Mouse (Mus musculus): ENCODE measurements at regions not wholly inside any gene's neighbourhood (a gene's known extent, or its start where the extent isn't known, plus 50 kb on each side); places are given as distances from the start of the nearest gene placed in this dataset.

DNA sequence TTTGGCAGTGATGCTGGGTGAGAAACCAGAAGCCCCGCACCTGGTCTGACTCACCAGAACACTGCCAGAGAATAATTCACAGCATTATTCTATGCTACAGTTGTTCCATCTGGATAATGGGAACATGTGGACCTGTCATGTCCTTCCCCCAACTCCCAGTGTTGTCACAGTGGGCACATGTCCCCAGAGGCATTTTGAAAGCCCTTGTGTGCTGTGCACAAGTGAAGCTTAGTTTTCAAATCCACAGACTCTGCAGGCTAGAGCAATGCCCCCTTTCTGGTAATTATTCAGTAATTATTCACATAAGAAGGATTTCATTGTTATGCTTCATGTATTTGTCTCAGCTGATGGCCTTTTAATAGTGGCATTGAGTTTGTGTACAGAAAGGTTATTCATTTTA lies 146.7 kb downstream of the Slc4a3 start:
- DNase-seq (ENCODE audit: low spot score) = no peak

DNA sequence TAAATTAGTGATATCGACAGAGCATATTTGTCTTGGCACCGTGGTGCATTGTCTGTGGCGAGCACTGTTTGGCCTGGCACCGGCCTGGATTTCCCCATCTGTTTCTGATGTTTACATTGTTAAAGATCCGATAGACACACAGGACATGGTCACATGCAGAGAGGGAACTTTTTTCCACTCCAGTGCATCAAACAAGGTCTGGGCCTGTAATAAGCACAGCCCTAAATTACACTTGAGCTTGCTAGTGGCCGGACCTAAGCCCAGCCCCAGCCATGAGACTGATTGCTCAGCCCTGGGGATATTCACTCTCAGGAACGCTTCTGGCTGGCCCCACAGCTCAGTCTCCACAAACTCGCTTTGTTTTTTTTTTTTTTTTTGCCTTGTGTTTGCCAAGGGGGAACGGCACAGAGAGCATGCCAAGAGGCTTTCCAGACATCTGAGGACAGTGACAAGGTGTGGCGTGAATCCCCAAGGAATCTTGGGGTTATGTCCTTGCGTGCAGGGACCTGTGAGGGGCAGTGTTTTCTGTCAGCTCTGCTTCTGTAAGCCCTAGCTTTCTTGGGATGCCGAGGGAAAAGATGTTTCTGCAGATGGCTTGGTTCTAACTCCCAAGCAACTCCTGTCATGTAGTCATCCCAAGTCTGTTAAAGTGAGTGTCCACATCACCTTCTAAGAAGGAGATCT lies 147.3 kb downstream of the Slc4a3 start:
- DNase-seq (ENCODE audit: low spot score) = no peak

DNA sequence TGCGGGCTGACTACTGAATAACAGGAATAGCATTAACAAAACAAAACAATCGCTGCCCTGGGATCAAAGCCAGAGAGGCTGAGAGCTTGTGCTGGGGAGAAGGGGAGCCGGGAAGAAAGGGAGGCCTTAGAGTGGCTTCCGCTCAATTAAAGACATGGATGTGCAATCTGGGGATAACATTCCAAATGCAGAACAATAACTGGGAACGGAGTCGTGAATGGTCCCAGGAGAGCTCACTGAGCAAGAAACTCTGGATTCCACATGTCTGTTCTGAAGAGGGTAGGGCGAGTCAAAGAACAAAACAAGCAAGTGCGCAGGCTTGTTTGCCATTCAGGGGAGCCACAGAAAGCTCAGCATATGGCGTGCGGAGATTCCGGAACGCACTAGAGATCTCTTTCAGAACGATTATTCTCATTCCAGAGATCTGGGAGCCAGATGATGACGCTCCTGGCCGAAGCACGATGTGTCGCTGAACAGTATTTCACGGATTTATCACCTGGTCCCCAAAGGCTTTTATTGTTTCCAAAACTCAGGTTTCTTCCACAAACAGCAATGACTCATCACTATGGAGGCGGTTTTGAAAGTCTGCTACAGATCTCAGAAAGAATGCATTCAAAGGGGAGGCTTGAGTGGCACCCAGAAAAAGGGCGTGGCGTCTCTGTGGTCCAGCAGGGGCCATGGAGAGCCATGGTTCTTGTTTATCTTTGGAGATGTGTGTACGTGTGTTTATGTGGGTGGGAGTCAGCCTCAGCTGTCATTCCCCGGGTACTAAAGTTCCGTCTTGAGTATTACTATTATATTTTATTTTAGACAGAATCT lies 159.0 kb downstream of the Slc4a3 start:
- no peak for DNase-seq (ENCODE audit: low spot score)

DNA sequence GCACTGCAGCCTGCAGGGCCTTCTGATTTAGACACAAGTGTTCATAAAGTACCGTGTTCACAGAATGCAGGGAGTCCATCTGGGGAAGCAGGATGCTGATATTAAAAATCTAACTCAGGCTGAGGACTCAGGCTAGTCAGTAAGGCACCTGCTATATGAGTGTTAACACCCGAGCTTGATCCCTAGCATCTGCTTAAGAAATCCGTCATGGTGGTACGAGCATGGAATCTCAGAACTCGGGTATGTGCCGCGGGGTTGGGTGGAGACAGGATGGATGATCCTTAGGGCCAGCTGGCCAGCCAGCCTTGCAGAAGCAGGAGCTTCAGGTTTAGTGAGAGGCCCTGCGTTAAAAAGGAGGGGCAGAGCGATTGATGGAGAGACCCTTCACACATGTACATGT lies 160.1 kb downstream of the Slc4a3 start:
- no peak for DNase-seq (ENCODE audit: low spot score)

DNA sequence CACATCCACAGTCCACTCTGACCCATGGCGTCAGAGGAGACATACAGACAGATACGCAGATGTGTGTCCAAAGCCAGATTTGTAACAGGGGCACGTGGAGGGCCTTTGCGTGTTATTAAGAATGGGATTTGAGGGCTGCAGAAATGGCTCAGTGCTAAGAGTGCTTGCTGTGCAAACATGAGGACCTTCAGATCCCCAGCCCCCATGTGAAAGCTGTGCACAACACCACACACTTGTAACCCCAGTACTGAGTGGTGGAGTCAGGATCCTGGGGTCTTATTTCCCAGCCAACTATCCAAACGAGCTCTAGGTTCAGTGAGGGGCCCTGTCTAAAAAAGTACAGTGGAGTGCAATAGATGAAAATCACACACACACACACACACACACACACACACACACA lies 177.4 kb downstream of the Slc4a3 start:
- no peak for DNase-seq (ENCODE audit: low spot score)

DNA sequence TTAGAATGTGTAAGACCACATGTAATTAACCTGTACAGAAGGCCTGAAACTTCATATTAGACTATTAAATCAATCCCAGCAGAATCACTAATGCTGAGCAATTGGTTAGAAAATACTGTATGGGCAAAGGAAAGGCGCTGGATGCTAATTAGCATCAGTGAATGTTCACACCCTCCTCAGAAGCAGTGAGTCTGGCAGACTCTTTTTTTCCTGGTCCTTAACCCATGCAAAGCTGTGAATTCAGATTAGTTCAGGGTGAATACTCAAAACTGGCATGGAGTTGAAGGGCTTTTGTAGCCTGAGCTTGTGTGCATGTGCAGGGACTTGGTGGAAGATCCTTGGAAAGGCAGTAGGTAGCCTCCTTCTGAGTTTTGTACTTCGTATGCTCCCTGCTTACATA lies 179.3 kb downstream of the Slc4a3 start:
- DNase-seq (ENCODE audit: low spot score) = no peak

DNA sequence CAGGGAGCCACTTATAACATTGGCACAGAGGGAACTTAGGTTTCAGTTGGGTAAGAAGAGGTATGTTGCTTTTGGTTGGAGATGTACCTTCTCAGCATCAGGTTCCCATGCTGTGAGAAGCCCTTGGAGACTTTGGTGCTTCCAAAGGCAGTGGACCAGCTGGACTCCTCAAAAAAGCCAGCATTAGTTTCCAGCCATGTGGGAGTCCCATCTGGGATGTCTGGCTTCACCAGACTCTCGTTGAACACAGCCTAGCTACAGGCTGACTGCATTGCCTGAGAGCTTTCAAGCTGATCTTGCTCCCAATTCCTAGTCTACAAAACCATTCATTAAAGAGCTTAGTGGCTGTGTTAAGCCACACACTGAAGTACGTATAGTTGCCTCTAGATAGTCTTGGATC lies 182.8 kb downstream of the Slc4a3 start:
- DNase-seq (ENCODE audit: low spot score) = no peak

DNA sequence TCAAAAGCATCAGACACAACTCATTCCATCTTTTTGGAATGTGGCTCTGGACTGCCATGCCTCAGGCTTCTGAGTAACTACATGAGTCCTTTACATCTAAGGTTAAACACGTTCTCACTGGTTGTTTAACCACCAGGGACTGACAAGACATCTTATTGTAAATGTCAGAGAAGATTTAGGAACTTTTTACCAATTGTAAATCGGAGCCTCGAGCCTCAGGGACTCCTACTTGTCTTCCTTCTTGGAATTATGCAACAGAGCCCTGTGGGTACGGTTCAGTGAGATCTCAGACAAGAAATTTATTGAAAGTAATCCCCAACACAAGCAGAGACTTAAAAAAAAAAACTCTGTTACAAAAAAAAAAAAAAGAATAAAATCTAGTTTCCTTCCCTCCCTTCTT lies 187.7 kb downstream of the Slc4a3 start:
- no peak for DNase-seq (ENCODE audit: low spot score)

DNA sequence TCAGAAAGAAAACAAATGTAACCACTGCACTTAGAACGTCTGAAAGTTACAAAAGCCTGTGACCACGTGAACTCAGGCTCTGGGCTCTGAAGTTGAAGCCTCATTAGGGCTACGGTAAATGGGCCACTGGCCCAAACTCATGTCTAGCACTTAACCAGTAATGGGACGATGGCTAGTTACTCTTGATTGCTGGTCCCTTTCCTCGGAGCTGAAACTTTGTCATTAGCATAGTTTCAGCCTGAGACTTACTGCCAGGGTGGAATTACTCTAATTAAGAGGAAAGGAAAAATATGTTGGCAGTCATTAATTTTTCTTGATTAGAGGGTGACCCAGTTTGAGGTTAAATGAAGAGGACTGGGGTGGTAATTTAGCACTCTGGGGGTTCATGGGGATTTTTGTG lies 192.6 kb downstream of the Slc4a3 start:
- DNase-seq (ENCODE audit: low spot score) = no peak

DNA sequence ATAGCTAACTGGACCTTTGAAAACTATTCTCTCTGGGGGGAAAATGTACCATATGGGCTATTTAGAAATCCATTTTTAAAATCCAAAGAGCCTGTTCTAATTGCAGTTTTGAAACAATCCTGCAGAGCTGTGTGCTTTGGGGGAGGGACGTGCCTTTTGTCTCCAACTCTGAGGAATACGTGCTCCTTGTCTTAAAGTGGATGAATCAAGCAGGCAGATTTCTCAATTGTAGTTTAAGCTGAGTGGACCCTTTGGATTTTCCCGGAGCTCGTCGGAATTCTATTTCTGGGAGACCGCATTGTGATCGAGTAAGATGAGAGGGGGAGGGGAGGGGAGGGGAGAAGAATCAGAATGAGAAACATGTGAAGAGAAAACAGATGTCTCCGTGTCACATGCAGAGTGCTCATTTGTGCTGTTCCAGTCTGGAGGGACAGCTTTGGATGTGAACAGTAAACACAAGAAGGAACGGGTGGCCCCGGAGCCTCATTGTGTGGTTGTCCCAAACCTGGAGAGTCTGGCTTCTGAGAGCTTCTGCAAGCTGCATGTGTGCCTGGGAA lies 203.7 kb downstream of the Slc4a3 start:
- DNase-seq (ENCODE audit: low spot score) = no peak

DNA sequence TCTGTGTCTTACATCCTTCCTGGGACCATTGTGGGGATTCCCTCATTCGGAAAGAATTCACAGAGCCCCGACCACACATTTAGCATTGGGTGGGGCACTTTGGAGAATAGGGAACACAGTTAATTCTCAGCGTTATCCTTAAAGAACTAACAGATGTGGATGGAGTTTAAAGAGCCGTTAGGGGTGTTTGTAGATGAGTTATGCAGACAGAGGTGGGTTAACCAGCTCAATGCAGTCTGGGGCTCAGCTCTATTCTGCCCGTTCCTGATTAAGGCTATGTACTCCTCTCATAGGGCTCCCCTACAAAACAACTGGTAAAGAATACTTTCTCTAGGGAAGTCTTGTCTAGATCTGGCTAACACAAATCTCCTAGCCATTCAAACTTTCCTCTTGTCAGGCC lies 226.1 kb downstream of the Slc4a3 start:
- no peak for DNase-seq (ENCODE audit: low spot score)

DNA sequence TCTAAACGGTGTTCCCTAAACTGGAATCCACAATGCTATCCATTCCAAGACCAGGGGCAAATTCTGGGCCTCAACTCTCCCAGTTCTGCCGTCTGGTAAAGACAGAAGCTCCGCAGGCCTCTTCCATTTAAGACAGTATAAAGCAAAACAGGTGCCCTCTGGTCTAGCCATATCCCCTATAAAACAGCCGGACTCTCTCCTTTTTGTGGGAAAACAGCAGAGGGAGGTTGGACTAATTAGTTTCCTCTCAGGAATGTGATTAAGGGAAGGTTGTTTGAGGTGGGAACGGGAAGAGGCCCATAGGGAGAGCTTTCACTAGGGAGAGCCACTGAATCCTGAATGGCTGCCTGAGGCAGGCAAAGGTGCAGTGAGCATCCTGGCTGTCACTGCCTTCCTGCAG lies 226.9 kb downstream of the Slc4a3 start:
- DNase-seq (ENCODE audit: low spot score) = no peak

DNA sequence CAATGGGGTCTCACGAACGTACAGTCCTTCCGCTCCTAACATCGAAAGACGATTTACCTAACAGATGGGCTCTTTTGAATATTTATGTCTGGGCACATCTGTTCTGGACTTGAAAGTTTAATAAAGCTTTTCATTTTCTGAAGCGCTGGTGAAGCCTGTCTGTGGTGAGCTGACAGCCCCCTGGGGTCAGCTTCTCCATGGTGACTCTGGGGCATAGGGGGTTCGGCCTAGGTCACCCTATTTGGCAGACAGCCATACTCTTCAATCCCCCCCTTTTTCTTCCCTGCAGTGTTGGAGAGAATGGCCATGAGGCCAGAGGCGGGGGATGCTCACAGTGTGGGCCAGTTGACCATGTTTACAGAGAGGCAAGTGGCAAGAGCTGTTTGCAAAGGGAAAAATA lies 232.8 kb downstream of the Slc4a3 start:
- no peak for DNase-seq (ENCODE audit: low spot score)

DNA sequence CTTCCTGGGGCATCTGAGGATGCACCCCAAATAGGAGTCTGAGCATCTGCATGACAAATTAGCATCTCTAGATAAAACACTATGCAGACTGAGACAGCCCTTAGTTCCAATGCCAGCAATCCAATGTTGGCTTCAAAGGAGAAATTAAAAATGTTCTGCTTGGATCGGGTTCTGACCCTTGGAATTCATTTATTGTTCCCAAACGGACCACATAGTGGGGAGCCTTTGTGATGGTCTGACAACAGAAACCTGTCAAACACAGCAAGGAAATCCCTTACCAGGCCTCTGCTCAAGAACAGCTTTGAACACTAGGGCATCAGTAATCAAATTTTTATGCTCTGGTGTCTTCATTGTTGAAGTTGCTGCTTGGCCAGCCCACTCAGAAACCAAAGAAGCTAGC lies 237.1 kb downstream of the Slc4a3 start:
- DNase-seq (ENCODE audit: low spot score) = no peak

DNA sequence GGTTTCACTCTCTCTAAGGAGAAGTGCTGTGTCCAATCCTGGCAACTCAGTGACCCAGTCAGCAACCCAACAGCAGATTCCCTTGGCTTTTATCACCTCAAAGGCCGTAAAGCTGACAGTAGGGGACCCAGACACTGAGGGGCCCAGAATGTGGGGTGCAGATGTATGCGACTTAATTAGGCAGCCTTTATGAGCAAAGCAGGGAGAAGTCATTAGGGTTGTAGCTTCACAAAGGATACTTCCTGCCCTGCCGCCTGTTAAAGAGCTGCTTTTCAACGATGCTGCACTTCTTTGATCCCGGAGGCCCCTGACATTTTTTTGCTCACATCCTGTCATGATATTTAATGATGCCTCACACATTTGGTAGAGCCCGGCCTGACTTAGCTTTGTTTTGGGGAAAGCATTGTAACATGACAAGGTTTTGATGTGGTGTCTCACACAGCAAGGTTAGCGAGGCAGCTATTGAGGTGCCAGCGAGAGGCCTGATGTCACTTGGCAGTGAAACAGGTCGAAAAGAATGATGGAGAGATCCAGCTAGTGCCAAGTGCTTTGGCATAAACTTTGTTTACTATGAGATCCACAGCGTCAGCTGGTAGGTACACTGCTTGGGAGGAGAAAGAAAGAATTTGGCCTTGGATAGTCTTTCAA lies 240.2 kb downstream of the Slc4a3 start:
- DNase-seq (ENCODE audit: low spot score) = no peak

DNA sequence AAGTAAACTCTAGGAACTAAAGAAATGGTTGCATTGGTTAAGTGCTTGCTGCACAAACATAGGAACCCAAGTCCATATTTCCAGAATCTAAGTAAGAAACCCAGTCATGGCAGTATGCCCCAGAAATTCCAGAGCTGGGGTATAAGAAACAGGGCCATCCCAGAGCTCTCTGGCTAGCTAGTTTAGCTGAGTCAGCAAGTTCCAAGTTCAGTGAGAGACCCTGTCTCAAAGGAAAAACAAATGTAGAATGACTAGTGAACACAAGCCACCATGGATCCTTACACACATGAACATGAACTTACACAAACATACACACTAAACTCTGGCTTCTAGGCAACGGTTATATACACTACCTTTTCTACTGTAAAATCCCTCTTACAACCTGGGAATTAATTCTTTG lies 245.4 kb downstream of the Slc4a3 start:
- DNase-seq (ENCODE audit: low spot score) = no peak

DNA sequence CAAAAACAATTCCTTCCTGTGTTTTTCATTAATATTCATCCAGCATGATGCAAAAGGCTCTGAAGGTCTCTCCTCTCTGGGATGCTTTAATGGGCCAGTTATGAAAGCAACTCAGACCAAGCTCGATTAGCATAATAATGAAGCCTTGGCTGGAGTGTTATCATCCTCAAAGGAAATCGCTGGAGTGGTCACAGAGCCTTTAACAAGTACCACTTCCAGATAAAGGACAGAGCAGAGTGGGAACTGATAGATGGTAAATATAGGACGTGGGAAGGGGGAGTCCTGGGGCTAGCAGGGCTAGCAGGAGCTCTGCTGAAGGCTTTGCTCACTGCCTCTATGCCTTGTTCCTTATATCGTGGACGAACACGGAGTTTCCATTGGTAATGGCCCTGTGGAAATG lies 251.7 kb downstream of the Slc4a3 start:
- DNase-seq (ENCODE audit: low spot score) = no peak

DNA sequence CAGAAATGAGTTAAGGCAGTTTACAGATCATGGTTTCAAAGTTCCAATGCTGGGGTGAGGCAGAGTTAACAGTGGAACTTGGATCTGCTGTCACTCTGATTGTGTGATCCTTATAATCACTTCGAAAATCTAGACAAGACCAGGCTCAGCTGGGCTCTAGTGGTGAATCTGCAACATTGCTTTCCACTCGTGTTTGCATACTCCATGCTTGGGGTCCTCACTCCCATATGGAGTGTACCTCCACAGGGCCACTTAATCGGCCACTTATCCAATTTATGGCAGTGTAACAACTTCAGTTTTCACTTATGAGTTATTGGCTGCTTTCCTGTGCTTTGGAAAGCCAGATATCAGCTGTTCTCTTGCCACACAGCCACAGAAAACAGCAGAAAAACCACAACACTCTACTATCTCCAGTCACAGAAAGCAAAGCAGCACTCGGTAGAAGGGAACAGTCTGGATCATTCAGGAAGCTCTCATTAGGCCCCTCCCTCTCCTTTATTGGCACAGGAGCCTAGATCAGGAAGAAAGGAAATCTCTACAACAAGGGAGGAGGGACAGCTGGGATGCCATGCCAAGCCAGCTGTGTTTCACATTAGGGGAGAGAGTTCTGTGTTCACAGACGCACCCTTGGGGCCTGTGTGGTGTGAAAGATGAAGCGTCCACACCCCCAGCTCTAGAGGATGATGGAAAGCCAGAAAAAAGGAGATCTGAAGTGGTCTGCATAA lies 252.5 kb downstream of the Slc4a3 start:
- peak; percentile 5 for DNase-seq (ENCODE audit: low spot score)

DNA sequence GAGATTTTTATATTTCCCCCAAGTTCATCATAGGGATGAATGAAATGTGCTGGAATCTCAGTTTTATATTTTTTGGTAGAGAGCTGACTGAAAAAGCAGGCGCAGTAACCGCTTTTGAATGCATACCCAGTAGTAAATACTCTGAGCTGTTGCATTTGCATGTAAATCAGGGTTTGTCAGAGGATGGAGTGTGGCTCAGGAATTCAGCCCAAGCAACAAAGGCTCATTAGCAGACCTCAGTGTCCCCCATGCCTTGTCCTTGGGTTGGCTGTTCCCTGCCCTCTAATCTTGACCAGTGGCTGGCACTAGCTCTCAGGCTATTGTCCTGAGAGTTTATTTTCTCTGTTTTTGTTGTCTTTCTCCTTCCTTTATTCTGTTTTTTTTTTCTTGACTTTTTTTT lies 258.4 kb downstream of the Slc4a3 start:
- no peak for DNase-seq (ENCODE audit: low spot score)

DNA sequence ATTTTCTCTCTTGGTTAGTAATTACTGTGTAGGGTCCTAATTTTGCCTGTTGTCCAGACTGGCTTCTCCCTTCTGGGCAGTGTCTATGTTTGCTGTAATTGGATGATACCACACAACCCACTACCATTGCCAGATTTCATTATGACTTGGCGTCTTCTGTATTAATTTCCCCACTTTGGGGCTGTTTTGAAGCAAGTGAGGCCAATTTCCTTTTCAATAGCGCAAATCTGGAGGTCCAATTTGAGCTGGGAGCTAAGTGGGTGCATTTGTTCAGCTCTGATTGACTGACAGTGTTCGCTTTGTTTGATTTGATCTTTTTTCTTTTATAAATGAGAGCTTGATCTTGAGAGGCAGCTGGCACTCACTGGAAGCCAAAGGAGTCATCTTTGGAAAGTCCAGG lies 266.4 kb downstream of the Slc4a3 start:
- DNase-seq (ENCODE audit: low spot score) = no peak

DNA sequence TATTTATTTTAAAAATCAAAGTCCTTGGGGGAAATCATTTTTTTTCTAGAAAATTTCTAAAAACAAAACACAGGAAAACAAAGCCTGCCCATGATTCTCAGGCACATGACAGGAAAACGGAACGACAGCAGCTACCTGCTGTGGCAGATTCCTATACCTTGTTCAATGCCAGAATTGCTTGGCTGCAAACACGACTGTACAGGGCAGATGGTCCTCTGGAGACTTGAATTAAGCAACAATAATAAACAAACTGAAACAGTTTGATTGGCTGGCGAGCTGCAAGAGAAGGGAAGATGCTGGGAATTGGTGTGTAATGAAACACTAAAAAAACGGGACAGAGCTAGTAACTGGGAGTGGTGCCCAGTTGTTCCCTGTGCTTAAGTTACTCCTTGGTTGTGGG lies 280.1 kb downstream of the Slc4a3 start:
- no peak for DNase-seq (ENCODE audit: low spot score)

DNA sequence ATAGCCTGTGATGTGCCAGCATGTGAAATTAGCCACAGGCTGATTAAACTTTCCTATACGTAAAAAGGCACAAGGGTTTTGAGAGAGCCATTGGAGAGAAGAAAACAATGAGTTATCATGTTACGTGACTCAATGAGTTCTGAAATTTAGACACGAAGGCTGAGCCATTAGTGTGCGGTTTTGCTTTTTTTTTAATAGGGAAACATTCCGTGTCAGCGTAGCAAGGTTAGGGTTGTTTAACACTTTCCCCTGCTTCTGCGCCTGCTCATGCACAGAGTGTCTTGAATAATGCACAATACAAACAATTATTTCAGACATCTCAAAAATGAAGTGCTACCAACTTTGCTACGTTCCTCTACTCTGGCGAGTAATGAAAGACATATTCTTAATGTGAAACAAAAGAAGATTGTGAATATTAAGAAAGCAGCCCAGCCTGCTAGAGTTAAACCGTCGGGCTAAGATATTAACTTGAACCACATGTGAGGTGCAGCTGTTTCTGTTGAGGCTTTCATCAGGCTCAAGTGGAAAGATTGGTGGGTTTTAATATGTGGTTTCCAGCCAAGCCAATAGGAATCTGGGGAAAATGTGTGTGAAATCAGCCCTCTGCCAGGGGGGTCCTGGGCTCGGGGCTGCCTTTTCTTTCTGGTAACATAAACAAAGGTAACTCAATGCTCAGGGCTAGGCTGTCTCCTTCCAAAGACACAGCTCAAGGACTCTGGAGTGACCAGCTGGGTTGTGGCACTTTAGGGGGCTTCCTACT lies 287.2 kb downstream of the Slc4a3 start:
- DNase-seq (ENCODE audit: low spot score) = no peak

All from testis, postnatal 14 days (tissue).